Mouse (Mus musculus): ENCODE measurements around the gene Ly6g6e.
"Not testable (repeated sequence)": the region's sequence is repeated elsewhere in the genome, so short reads cannot be mapped to it uniquely, and the experiment has no call there.

Gene Ly6g6e

GRCm38 (mm10) chr17:35102299-35102698, 25.6 kb downstream of the Ly6g6e start:
- DNase-seq (ENCODE audit: low read depth, low spot score) = no peak

DNA sequence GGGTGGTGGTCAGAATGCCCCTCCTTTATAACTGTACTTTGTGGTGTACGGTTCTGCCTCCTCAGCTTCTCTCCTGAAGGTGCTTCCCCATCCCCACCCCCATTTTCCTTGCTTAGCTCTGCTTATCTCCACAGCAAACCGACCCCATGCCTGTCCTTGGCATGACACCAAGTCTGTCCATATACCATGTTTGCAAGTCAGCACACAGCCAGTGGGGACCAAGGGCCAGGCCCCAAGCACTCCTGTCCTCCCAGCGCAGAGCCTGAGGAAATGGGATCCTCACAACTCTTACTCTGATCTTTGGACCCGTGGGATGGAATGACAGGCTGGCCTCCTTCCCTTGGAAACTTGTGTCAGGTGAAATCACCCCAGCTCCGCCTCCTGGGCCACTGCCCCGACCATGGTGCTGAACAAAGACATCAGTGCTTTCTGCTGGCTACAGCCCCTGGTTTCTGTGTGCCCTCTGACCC, 26.6 kb downstream of the Ly6g6e start:
- DNase-seq (ENCODE audit: low read depth, low spot score) = no peak

DNA sequence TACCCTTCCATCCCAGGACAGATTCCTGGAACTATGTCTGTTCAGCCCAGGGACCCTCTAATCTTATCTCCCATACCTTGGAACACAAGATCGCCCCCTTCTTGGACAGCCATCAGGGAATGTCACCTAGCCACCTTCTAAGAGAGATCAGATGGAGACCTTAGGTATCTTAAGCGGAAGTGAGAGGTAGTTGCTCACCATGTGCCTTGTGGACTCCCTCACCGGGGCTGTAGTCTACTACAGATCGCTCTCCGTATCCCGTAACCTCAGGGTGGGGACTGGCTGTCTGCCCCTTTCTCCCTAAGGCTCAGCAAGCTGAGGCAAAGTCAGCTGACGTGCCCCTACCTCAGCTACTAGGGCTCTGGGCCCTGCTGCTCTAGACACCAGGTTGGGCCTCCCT, 27.4 kb downstream of the Ly6g6e start:
- no peak for DNase-seq (ENCODE audit: low read depth, low spot score)

DNA sequence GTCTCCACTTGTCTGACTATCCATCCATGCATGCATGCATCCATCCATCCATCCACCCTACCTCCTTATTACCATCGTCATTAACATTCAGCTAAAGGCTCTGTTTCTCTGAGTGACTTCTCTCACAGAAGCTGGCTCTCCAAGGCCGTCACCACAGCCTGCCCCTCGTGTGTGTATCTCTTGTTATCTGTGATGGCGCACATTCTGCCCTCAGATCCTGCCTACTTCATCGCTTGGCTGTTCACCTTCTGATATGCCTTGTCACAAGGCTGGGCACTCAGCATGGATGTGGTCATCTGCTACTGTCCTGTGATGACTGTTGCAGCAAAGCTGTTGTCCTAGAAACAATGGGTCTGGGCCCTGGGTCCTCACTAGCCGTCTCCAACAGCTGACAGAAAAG, 28.1 kb downstream of the Ly6g6e start:
- no peak for DNase-seq (ENCODE audit: low read depth, low spot score)

DNA sequence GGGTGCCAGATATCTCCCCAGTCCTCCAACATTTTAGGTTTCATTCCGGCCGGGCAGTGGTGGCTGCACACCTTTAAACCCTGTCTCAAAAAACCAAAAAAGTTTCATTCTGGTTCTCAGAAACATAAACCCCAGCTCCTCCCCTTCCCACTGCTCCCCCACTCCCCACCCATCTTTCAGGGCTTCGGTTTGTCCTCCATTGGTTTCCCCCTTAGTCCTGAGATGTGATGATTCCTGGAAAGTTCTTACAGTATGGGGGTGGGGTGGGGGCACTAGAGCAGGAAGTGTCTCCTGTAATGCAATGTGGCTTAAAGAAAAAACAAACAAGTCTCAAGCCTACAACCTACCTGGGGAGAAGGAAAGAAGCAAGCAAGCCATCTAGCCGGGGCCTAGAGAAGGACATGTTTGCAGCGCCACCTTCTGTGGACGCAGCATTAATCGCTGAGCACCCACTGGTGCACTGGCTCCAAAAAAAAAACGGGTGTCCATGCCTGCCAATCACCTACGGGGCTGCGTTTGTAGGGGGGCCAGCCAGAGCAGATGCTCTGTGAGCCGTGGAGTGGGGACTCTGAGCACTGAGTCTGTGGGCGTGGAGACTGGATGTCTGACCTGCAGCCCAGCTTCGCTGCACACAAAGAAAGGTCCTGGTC, 29.2 kb downstream of the Ly6g6e start:
- no peak for DNase-seq (ENCODE audit: low read depth, low spot score)

DNA sequence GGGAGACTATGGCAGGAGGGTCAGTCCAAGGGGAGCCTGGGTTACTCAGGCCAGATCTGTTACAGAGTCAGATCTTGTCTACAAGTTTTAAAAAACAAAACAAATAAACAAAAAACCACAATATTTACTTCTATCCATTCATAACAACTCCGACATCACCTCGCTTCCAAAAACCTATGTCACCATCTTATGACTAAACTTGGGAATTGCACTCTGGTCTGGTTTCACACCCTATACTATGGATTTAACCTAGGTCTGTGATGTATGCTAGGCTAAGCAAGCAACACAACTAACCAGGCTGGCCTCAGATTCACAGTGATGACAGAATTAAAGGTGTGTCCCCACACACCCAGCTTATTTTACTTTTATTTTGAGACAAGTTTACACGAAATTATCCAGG, 29.8 kb downstream of the Ly6g6e start:
- DNase-seq (ENCODE audit: low read depth, low spot score) = no peak

GRCm38 (mm10) chr17:35108097-35108496, 31.4 kb downstream of the Ly6g6e start, which contains the start of gene Ly6g5c:
TSS of gene Ly6g5c (plus strand) at chr17:35108279.
- no peak for DNase-seq (ENCODE audit: low read depth, low spot score)

DNA sequence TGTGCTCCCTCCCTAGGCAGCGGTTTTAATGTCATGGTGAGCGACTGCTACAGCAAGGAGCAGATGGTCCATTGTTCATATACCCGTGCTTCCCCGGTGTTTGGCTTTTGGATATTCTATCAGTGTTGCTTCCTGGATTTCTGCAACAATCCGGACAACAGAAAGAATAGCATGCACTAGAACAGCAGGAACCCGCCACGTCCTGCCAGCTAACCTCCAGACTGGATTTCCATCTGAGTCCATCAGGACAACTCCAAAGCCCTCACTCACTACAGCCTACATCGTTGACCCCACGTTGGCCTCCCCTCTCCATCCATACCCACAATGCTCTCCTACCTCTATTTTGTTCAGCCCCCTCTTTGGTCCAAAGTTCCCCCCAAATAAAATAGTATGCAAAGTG, 35.1 kb downstream of the Ly6g6e start:
- no peak for DNase-seq (ENCODE audit: low read depth, low spot score)

DNA sequence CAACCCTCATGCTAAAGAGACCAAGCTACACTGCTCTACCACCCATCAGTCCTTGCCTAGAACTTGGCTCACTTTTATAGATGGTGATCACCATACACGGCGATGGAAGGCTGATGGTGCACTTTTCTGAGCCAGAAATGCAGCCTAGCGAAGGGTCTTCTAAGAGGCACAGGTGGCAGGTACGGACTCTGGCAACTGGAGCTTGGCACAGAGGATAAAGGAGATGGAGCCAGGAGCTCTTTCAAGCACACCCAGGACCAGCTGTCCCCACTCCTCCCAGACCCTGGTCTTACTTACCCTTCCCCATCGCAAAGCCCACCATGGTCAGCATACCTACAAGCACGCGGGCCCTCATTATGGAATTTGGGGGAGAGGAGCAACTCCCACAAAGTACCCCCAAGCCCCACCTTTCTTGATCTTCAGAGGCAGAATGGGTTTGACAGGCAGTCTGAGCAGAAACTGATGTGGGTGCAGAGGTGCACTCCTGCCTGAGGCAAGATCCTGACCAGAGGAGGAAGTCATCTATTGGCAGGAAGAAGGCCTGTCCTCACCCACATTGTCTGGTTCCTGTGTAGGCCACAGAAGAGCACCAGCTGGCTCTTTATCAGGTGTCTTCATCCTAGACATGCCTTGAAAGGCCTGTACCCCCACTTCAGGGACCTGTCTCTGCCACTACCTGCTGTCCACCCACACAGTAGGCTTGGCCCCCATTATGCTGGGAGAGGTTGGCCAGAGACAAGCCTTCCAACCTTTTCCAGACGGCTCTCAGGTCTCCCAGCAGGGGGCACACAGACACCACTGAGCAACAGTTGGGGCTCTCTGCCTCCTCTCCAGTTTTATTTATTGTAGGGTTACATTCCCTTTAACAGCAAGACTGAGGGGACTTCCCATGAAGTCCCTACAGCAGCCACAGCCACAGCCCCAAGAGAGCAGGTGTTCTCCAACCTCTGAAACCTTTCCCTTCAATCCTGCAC, 38.6 kb downstream of the Ly6g6e start, which contains the start of gene Ly6g5b:
TSS of gene Ly6g5b (minus strand) at position 383 of the 974 bp plus-strand sequence.
- no peak for DNase-seq (ENCODE audit: low read depth, low spot score)

DNA sequence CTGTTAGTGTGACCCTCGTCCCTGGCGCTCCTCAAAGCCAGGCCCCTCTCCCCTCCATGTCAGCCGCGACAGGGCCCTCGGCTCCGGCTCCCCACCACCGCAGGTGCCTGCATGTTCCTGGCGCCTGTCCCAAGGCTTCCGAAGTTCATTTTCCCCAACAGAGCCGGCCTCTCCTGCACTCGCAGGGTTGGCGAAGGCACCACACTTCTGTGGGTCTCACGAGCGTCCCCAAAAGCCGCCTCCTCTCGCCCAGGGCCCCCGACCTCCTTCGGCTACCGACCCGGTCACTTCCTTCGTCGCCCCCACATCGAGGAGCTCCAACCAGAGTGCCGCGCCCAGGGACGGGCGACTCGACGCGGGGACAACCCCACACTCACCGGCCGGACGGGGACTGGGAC, 44.0 kb downstream of the Ly6g6e start:
- DNase-seq (ENCODE audit: low read depth, low spot score) = no peak

- DNase-seq (ENCODE audit: low read depth, low spot score) = peak; percentile 99
Measured at GRCm38 (mm10) chr17:35121143-35121799, 44.6 kb downstream of the Ly6g6e start, which contains the start of gene Gpank1. TSS of gene Gpank1 (plus strand) at chr17:35121455.

DNA sequence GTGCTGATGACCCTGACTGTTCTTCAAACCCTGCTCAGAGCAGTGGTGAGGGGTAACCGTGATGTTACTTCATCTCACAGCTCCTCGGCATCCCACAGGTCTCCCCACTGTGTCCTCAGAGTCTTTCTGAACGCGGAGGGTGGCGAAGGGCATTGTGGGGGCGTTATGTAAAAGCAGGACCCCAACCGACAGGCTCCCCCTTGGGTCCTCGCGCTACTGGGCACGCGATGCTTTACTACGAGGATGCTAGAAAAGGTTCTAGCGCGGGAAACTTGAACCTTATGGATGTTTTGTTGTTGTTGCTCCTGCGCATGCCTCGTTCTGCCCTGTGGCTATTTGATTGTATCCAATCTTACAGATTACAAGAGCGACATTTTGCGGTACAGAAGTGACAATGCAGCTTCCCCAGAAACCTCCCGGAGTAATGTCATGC, 45.2 kb downstream of the Ly6g6e start, which contains the start of gene Csnk2b:
TSS of gene Csnk2b (minus strand) at position 183 of the 433 bp plus-strand sequence.
- peak; percentile 77 for DNase-seq (ENCODE audit: low read depth, low spot score)

GRCm38 (mm10) chr17:35123287-35123686, 46.6 kb downstream of the Ly6g6e start:
- DNase-seq (ENCODE audit: low read depth, low spot score) = not testable (repeated sequence)

DNA sequence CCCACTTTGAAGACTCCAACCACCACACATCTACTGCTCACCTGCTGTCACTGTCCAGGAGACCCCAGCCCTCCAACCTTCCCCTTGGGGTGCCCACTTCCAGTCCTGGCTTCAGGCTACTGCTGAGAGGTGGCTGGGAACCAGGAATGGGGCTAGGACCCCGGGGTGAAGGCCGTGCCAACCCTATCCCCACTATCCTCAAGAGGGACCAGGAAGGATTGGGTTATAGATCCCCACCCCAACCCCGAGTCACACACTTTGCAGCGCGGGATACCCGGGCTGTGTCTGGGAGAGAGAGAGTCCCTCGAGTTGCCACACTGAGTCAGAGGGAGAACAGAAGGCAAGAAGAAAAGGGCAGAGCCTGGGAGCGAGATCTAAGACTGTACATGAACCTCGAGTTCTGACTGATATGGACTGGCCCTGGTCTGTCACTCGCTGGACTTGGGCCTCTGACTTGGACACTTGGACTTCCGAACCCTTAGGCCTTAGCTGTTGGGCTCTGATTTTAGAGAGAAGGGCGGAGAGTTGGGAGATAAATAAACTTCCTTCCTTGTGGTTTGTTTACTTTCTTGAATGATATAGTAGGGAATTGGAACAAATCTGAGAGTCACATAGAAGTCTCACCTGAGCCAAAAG, 47.7 kb downstream of the Ly6g6e start:
- DNase-seq (ENCODE audit: low read depth, low spot score) = not testable (repeated sequence)

- DNase-seq (ENCODE audit: low read depth, low spot score) = no peak
Measured at GRCm38 (mm10) chr17:35125081-35125480, 48.4 kb downstream of the Ly6g6e start.

DNA sequence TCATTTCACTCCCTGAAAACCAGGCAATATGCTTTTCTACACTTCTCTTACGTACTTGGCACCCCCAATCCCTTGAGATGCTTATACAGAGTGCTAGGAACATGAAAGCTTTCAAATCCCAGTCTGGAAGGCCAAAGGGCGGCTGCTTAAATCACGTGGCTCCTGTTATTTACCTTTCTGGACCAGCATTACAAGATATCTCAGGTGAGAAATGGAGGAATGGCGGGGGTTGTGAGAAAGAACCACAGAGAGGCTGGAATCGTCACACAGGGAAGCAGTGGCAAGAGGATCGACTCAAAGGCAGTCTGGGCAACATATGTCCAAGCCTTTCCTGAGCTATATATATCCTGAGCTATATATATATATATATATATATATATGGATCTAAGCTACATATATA, 48.9 kb downstream of the Ly6g6e start:
- no peak for DNase-seq (ENCODE audit: low read depth, low spot score)

- peak; percentile 46 for DNase-seq (ENCODE audit: low read depth, low spot score)
Measured at GRCm38 (mm10) chr17:35126206-35126611, 49.5 kb downstream of the Ly6g6e start, which contains the start of gene D17H6S53E. TSS of gene D17H6S53E (plus strand) at chr17:35126373.

DNA sequence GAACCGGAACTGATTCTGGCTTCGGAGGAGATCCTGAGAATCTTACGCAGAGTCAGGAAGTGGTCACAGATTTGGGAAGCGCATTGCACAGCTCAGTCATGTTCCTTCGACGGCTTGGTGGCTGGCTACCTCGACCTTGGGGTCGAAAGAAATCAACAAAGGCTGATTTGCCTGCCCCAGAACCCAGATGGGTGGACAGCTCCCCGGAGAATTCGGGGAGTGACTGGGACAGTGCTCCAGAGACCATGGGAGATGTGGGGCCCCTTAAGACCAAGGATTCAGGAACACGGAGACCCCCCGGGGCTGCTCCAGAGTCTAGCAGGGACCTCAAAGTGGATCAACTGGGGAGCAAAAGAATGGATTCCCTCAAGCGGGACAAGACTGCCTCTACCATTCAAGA, 50.3 kb downstream of the Ly6g6e start:
- DNase-seq (ENCODE audit: low read depth, low spot score) = no peak

Data from telencephalon, adult 2 months (tissue).